Mouse (Mus musculus): Measurements from ENCODE around the gene Slain2.

DNA sequence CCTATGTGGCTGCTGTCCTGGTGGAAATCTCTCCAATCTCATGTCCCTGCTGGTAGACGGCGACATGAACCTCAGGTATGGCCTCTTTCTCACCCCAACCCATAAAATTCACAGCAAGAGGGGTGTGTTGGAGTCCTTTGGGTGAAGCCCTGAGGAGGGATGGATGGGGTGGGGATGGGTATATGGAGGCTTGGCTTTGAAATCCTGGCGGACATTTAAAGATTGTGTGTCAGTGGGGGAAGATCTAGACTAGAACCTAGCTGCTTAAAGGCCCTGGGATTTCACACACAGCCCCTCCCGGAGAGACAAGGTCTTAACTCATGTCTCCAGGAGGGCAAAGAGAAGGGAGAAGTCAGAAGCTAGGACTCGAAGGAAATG is 93.5 kb downstream of the Slain2 start:
- no peak for TF ChIP-seq USF1 (IDR thresholded peaks at IDR 0.05; ENCODE audit: low read depth)
- no peak for TF ChIP-seq POLR2A (IDR thresholded peaks at IDR 0.05; ENCODE audit: insufficient read length, low read depth)
- no peak for TF ChIP-seq SRF (IDR thresholded peaks at IDR 0.05; ENCODE audit: control insufficient read depth, insufficient read length, low read depth)
- no peak for TF ChIP-seq REST (IDR thresholded peaks at IDR 0.05; ENCODE audit: insufficient read depth, insufficient read length)
- TF ChIP-seq MYOD1 (IDR thresholded peaks at IDR 0.05; ENCODE audit: control insufficient read depth in 1 of 3, insufficient read length in 2 of 3, low read depth in 2 of 3) = no peak
- no peak for TF ChIP-seq TCF12 (IDR thresholded peaks at IDR 0.05; ENCODE audit: insufficient read depth, poor library complexity, severe bottlenecking)
- TF ChIP-seq TCF3 (IDR thresholded peaks at IDR 0.05; ENCODE audit: insufficient read length, low read depth) = no peak
- no peak for TF ChIP-seq E2F4 (IDR thresholded peaks at IDR 0.05; ENCODE audit: insufficient read depth)
- TF ChIP-seq MAX (IDR thresholded peaks at IDR 0.05; ENCODE audit: low read depth) = no peak
- no peak for TF ChIP-seq CEBPB (IDR thresholded peaks at IDR 0.05; ENCODE audit: insufficient read depth, poor library complexity, severe bottlenecking)

Measured in myocyte (in vitro differentiated cells).